Mouse (Mus musculus) thymus, postnatal 25 days (tissue): ENCODE measurements around the gene Ubald2.
"Not testable (repeated sequence)": the region's sequence is repeated elsewhere in the genome, so short reads cannot be mapped to it uniquely, and the experiment has no call there.

Experiments
- DNase-seq: peaks from one replicate; pipeline ENCODE4 v3.0.0; 2022

Gene Ubald2

DNA sequence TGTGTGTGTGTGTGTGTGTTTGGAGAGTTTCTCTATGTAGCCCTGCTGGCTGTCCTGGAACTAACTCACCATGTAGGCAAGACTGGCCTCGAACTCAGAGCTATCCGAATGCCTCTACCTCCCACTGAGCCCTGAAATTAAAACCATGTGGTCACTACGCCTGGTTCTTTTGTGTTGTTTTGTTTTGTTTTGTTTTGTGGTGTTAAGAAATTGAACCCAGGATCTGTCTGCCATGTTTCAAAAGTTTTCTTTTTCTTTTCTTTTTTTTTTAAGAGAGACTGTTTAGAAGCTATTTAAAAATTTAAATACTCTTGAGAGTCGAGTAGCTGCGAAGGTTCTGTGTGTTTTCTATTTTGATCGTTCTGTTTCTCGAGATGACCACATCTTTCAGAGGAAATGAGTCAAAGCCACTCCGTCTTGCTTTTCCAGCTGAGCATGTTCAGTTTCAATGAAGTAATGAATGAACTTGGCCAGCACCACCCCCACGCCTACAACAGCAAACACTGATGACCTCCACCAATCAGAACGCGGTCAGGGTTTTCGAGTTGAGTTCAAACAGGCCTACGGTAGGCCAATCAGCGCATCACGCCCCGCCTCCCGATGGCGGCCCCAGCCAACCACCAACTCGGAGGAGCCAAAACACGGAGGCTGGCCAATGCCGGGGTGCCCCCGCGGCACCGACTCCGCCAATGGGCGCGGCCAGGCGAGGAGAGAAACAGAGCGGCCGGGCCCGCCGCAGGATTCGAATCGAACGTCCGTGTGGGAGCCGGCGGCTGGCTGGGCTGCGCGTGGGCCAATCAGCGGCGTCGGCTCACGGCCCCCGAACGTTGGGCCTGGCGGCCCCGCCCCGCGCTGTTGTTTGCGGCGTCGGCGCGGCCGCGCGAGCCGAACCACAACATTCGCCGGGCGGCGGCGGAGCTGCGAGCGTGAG lies at the start of gene Ubald2:
TSS of gene Ubald2 (plus strand) at position 739 of the 931 bp plus-strand sequence.
- peak; percentile 99 for DNase-seq

- DNase-seq: no peak
Observed at GRCm38 (mm10) chr11:116384171-116384570, 49.7 kb upstream of the Ubald2 start.

GRCm38 (mm10) chr11:116385999-116386398 lies 47.9 kb upstream of the Ubald2 start:
- DNase-seq: no peak

DNA sequence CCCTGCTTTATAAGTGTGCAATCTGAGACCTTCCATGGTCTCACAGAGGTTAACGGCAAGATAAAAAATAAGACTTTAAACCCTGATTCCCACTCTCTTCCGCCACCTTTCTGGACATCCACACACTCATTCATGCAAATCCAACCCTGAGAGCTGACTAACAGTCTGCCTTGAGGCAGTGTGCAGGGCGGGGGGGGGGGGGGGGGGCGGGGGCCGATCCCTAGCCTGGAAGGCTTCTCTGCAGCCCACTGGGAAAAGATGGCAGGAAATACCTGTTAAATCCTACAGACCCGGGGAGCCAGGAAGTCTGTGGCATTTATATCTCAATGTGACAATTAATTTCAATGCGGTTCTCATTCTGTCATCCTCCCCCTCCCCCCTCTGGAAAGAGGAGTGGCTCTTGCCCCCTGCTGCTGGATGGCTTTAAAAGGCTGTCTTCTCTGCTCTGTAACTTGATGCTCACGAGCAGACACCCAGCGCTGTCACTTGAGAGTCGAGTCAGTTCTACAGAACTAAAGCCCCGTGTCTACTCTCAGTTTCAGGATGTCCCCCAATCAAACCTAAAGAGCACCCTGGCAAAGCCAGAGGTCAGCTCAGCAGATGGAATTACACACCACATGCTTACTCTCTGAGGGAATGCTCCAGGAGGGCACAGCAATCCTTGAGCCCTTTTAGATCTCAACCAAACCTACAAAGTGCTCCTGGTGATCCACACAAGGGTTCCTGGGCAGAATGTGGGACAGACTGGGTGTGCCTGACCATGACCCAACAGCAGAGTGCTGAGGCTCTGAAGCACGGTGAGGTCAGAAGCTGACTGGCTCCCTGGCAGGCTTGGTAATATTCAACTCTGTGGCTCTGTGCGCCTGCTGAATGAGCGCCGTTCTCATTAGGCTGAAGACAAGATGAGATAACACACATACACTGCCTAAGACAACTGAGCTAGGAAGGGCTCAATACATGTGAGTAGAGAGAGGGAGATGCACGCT lies 46.5 kb upstream of the Ubald2 start:
- DNase-seq: no peak

GRCm38 (mm10) chr11:116388841-116389480 lies 44.9 kb upstream of the Ubald2 start:
- peak; percentile 57 for DNase-seq

DNA sequence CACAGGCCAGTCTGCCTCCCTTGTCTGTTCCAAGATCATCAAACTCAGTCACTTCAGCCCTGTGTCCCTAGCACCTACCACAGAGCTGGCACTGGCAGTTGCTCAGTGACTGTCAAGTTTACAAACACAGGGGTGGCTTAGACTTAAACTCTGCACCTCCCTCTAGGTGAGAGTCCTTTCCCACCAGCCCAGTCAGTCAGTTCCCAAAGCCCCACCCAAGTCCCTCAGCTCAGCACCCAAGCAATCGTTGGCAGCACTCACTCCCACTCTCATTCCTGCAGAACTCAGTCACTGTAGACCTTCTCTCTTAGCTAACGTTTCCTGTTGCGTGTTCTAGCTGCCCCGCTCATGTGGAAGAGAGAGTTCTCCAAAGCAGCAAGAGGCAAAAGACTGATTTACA lies 39.1 kb upstream of the Ubald2 start:
- no peak for DNase-seq

DNA sequence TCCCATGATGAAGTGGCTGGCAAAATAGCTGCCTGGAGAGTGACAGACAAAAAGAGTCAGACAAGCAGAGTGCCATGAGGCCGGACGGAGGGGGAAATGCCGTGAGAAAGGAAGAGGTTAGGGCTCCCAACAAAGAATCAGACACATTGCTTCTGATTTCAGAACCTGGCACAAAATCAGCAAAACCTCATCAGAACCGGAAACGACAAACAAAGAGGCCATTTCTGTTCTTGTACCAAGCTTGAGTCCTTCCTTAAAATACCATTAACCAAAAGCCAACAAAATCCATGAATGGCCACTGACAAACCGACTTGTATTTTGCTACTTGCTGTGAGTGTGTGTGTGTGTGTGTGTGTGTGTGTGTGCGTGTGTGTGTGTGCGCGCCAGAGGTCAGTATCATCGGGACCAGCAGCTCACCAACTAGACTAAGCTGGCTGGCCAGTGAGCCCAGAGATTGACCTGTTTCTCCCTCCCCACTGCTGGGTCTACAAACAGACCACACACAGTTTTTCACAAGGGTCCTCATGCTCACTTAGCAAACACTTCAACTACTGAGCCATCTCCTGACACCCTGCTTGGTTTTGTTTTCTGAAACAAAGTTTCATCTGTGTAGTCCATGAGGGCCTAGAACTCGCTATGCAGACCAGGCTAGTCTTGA lies 37.5 kb upstream of the Ubald2 start:
- no peak for DNase-seq

DNA sequence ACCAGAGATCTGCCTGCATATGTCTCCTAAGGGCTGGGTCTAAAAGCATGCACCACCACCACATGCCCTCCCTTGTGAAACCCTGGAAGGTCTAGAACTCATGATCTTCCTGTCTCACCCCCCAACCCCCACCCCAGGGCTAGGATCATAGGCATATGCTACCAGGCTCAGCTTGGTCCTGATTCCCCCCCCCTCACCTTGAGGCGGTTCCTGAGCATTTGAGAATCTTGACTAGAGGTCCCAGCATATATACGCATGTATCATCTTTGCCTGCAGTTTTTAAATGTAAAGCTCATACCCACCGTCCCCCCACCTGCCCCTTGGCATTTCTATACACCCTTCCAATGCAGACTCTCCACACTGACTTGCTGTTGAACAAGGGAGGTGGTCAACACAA lies 37.0 kb upstream of the Ubald2 start:
- DNase-seq: no peak

GRCm38 (mm10) chr11:116397517-116398347 lies 36.2 kb upstream of the Ubald2 start:
- DNase-seq: no peak

DNA sequence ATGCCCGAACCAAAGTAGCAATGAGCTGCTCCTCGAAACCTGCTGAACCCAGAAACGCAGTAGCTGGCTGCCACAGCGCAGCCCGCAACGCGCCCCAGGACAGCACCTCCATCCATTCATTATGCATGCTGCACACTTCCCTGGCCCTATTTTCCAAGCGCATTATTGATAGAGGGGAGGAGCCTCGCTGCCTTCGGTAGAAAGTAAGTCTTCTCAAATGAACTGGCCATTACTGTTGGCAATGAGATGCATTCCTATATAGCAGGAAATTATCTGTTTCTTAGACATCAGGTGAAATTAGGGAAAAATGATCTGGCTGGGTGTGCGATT lies 35.6 kb upstream of the Ubald2 start:
- DNase-seq: no peak

GRCm38 (mm10) chr11:116400560-116400959 lies 33.3 kb upstream of the Ubald2 start:
- DNase-seq: peak; percentile 21

DNA sequence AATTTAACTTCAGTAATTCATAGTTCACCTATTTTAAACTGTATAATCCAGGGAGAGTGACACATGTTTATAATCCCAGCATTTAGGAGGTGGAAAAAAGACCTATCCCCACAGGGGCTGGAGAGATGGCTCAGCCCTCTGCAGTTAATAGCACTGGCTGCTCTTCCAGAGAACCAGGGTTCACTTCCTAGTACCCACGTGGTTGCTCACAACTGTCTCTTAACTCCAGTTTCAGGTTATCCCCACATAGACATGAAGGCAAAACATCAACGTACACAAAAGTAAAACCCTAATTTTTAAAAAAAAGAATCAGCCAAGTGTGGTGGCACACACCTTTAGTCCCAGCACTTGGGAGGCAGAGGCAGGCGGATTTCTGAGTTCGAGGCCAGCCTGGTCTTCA lies 28.3 kb upstream of the Ubald2 start:
- DNase-seq: no peak

DNA sequence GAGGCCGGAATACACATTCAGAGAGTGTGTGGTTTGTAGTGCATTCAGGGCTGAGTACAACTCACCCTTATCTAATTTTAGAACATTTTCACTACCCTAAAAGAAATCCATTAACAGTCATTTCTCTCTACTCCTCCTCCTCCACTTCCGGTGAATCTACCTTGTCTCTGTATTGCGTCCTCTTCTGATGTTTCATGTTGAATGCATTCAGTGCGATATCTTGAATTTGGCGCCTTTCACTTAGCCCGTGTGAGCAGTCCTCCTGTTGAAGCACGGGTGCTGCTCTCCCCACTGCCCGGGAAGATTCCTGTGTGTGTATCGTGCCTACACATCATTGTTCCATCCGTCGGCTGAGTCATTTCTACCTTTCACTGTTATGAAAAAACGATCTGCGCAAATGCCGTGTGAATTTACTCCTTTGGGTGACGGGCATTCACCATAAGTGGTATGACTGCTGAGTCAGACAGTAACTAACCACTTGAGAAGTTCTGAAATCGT lies 27.6 kb upstream of the Ubald2 start:
- peak; percentile 27 for DNase-seq

DNA sequence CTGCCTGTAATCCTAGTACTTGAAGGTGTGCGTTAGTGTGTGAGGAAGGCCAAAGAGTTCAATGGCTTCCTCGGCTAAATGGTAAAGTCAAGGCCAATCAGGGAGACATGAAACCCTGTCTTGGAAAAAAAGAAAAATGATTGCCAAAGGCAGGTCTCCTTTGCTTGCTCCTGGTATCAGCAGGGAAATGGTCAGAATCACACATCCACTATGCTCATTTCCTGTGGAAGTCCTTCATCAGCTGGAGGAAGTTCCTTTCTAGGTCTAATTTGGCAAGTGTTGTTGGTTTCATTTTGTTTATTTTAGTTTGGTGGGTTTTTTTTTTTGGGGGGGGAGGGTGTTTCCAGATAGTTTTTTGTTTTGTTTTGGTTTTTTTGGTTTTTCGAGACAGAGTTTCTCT lies 24.9 kb upstream of the Ubald2 start:
- DNase-seq: no peak

GRCm38 (mm10) chr11:116410415-116410814 lies 23.5 kb upstream of the Ubald2 start:
- DNase-seq: not testable (repeated sequence)

GRCm38 (mm10) chr11:116411582-116411981 lies 22.3 kb upstream of the Ubald2 start:
- DNase-seq: no peak

- peak; percentile 42 for DNase-seq
Observed at GRCm38 (mm10) chr11:116412028-116412827, 21.7 kb upstream of the Ubald2 start.

GRCm38 (mm10) chr11:116412904-116413630 lies 20.8 kb upstream of the Ubald2 start, which contains the start of gene Rnf157:
Gene Rnf157, minus strand, starts transcription at chr11:116413032.
- peak; percentile 89 for DNase-seq

GRCm38 (mm10) chr11:116413631-116414022 lies 20.3 kb upstream of the Ubald2 start:
- no peak for DNase-seq
